Mouse (Mus musculus) R1 (cell line): ENCODE data around the gene Galr2.
"Not testable (repeated sequence)": the region's sequence is repeated elsewhere in the genome, so short reads cannot be mapped to it uniquely, and the experiment has no call there.

Source experiments
- DNase-seq: peaks from one replicate; pipeline ENCODE4 v3.0.0-alpha.2; 2018; ENCODE audit warnings: low read depth, low spot score

Gene Galr2

DNA sequence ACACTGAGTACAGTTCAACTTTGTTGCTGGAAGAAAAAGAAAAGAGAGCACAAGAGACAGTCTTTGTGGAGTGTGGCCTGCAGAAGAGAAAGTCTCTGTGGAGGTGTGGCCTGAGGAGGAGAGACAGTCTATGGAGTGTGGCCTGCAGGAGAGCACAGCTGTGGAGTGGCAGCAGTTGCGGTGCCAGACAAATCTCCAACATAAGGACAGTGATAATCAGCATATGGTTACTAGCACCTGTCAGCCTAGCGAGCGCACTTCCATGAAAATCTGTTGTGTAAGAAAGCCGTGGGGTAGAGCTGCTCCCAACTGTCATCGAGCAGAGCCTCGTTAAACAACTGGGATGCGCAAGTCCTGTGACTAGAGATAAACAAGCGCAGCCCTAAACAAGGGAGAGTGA is 11.2 kb upstream of the Galr2 start:
- no peak for DNase-seq

DNA sequence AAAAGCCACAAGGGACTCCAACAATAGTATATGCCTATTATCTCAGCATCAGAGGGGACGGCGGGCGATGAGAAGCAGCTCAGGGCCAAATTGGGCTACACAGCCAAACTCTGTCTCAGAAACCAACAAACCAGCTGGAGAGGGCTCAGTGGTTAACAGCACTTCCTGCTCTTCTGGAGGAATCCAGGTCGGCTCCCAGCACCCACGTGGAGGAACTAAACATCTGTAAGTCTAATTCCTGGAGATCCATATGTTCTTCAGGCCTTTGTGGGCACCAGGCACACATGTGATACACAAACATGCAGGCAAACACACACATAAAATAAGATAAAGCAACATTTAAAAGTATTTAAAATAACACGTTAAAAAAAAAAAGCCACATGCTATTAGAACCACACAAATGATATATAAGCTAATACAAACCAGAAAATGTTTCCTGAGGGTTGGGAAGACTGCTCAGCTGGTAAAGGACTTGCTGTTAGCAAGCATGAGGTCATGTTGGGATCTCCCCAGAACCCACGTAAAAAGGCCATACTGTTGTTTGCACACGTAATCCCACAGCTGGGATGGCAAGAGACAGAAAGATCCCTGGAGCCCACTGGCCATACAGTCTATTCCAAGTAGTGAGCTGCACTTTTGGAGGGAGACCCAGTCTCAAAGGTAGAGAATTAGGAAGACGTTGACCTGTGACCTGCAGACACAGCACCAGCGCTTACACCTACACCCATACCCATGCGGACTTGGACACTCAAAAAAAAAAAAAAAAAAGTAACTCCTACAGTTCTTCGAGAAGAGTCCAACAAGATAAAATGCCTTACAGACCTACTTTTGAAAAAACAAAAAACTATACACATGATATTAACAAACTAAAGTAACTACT is 7.9 kb upstream of the Galr2 start:
- DNase-seq, result no peak

DNA sequence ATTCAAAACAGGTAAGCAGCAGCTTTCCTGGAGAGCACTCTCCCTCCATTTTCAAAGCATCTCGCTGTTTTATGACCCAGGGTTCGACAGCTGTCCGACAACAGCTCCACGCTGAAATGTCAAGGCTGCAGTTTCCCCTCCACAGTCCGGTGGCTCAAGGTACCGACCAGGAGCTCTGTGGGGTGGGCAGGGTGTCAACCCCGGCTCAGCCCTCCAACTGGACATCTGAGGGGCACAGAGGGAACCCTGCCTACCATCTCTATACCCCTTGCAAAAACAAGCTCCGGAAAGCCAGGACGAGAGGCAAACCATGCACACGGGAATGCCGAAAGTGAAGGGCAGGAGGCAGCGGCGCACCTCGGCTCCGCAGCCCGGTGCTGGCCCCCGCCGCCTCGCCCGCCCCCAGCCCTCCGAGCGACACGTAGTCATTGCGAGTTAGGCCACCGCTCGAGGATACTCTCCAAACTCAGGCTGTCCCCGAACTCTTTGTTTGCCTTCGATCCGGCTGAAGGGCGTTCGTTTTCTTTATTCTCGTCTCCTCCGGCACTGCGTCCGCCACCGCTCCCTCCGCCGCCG is 7.2 kb upstream of the Galr2 start:
- DNase-seq, result peak; percentile 27

GRCm38 (mm10) chr11:116274045-116274666 is 6.6 kb upstream of the Galr2 start, which contains the start of gene Srp68:
Srp68 (minus strand) TSS chr11:116274217.
- DNase-seq, result peak; percentile 90

- not testable (repeated sequence) for DNase-seq
Observed at GRCm38 (mm10) chr11:116277184-116277583, 3.6 kb upstream of the Galr2 start.

- DNase-seq, result peak; percentile 37
Observed at GRCm38 (mm10) chr11:116281671-116282070, 932 bp downstream of the Galr2 start.

DNA sequence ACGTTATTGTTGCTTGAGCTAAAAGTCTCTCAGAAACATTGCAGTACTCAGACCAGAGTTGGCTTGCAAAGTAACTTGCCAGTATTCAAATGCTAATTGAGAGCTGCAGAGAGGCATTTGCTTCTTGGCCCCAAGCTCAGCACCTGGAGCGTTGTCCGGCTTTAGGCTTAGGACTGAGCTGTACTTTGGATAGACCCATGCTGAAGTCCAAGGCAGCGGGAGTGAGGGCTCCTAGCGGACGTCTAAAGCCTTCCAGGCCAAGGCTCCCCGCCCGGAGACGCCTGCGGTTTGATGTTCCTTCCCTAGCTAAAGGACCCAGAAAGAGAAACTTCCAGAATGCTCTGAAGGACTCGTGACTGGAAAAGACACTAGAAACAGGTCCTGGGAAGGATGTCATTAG is 1.4 kb downstream of the Galr2 start:
- peak; percentile 87 for DNase-seq

DNA sequence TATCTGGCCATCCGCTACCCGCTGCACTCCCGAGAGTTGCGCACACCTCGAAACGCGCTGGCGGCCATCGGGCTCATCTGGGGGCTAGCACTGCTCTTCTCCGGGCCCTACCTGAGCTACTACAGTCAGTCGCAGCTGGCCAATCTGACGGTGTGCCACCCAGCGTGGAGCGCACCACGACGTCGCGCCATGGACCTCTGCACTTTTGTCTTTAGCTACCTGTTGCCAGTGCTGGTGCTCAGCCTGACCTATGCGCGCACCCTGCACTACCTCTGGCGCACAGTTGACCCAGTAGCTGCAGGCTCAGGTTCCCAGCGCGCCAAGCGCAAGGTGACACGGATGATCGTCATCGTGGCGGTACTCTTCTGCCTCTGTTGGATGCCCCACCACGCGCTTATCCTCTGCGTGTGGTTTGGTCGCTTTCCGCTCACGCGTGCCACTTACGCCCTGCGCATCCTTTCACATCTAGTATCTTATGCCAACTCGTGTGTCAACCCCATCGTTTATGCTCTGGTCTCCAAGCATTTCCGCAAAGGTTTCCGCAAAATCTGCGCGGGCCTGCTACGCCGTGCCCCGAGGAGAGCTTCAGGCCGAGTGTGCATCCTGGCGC is 2.3 kb downstream of the Galr2 start:
- DNase-seq, result no peak

DNA sequence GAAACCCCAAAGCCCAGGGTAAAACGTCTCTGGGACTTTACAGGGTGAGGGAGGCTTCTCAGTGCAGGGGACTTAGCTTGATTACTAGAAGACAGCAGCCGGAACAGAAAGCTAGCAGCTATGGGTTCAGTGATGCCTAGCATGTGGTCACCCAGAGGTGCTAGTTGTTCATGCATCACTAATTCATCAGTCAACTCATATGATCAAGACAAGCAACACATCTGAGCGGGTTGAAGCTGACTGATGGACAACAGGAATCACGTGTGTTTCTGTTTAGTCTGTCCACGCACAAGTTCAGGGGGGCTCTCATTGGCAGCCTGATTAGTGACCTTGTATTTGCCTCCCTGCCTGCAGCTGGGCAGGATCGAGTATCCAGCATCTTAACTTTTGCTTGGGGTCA is 3.2 kb downstream of the Galr2 start:
- no peak for DNase-seq

- DNase-seq, result no peak
Observed at GRCm38 (mm10) chr11:116285770-116286191, 5.0 kb downstream of the Galr2 start.

GRCm38 (mm10) chr11:116287351-116287750 is 6.6 kb downstream of the Galr2 start:
- no peak for DNase-seq

DNA sequence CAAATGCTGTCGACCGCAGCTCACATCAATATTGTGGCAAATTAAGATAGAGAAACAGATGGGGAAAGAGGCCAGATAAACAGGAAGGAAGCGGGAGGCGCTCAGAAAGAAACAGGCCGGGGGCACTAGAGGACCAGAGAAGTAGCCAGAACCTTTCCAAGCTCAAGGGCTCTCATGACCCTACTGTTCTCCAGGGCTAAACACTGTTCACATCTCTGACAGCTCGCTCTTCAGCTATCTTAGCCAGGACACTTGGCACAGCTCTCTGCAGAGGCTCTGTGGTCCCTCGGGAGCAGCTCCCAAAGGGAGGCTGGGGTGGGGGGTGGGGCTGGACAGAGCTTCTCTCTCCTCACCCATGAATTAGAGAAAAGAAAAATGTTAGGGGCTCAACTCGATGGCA is 9.8 kb downstream of the Galr2 start:
- no peak for DNase-seq

GRCm38 (mm10) chr11:116292401-116292800 is 11.7 kb downstream of the Galr2 start:
- DNase-seq, result no peak

- no peak for DNase-seq
Observed at GRCm38 (mm10) chr11:116293538-116294137, 12.9 kb downstream of the Galr2 start.

GRCm38 (mm10) chr11:116294319-116294718 is 13.6 kb downstream of the Galr2 start:
- DNase-seq, result peak; percentile 80

DNA sequence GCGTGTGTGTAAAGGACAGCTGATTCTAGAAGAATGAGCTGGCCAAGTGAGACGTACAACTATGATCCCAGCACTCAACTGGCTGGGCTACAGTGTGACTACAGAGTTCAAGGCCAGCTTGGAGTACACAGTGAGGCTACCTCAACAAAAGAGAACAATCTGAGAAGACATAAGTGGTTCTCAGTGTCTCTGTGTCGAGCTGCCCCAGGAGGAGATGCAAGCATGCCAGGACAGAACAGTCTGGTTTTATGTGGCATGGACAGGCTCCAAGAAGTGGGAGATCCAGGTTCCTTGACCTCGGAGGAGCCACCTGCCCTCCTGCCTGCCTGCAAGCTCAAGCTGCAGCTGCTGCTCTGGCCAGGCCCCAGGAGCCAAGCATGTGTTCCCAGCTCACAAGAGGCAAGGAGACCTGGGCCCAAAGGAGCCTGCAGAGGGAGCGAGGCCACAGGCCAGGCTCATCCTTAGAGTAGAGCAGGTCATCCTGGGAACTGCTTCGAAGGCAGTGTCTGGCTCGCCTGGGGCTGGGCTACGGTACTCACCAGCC is 15.5 kb downstream of the Galr2 start:
- no peak for DNase-seq

DNA sequence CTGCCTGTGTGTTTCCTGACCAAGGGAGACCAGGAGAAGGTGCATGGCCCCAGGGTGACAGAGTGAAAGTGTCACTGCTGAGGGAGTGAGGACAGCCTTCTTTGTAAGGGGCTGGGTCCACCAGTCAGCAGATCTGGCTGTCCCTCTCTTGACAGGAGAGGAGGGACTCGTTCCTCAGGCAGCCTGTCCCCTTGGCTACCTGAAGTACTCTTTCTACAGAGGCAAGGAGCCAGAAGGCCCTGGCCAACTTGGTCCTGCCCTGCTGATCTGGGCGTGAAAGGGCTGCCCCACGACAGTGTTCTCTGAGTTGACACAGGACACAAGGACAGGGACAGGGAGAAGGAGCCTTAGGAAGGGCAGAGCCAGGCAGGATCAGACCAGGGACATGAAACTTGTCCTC is 16.3 kb downstream of the Galr2 start:
- DNase-seq, result no peak

- DNase-seq, result no peak
Observed at GRCm38 (mm10) chr11:116298221-116298620, 17.5 kb downstream of the Galr2 start.

DNA sequence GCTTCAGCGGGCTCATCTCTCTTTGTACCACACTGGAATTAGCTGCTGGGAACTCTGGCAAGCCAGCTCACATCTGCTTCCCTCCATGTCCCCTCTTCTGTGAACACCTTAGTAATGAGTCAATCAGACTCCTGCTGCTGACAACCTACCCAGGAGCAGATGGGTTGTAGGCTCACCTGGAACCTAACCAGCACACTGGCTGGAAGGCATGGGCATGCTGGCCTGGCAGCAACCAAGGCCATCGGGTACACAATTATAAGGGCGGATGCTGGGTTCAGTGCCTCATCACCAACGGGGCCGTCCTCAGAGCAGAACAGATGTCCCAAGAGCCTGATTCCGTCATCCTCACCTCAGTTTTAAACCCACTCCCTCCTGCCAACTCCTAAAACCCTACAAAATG is 17.9 kb downstream of the Galr2 start:
- DNase-seq, result no peak

- no peak for DNase-seq
Observed at GRCm38 (mm10) chr11:116305423-116305822, 24.7 kb downstream of the Galr2 start.
